Mouse (Mus musculus): ENCODE results near the gene Kazn. TPM values are rescaled to one million over a fixed set of nuclear protein-coding genes. Genes with fewer than 3 reads are reported as not detected.

Gene Kazn
- polyA plus RNA-seq, 1 experiment = 0.05 TPM

- TF ChIP-seq GATA1 (IDR thresholded peaks at IDR 0.05; ENCODE audit: low read length) (no peak), TAL1 (IDR thresholded peaks at IDR 0.05; ENCODE audit: low read length) (no peak)
- no peaks in the 10 kb centered on the region for H3K4me1 ChIP-seq (ENCODE audit: control insufficient read depth)
- no peak overlapping the region for H3K4me3 ChIP-seq (replicated peaks)
- H3K36me3 ChIP-seq (ENCODE audit: control insufficient read depth) = no peaks in the 10 kb centered on the region
- H3K27me3 ChIP-seq (ENCODE audit: control insufficient read depth) = no peaks in the 10 kb centered on the region
- H3K9me3 ChIP-seq (ENCODE audit: control insufficient read depth, low read length) = no peaks in the 10 kb centered on the region
Measured at GRCm38 (mm10) chr4:142130162-142130561, 109.0 kb downstream of the Kazn start.

- H3K9me3 ChIP-seq (ENCODE audit: control insufficient read depth, low read length) = no peaks in the 10 kb centered on the region
- TF ChIP-seq TAL1 (IDR thresholded peaks at IDR 0.05; ENCODE audit: low read length) (no peak), GATA1 (IDR thresholded peaks at IDR 0.05; ENCODE audit: low read length) (no peak)
- no peaks in the 10 kb centered on the region for H3K36me3 ChIP-seq (ENCODE audit: control insufficient read depth)
- H3K4me1 ChIP-seq (ENCODE audit: control insufficient read depth) = no peaks in the 10 kb centered on the region
- no peaks in the 10 kb centered on the region for H3K27me3 ChIP-seq (ENCODE audit: control insufficient read depth)
- no peak overlapping the region for H3K4me3 ChIP-seq (replicated peaks)
Measured at GRCm38 (mm10) chr4:142127275-142127788, 111.9 kb downstream of the Kazn start.

GRCm38 (mm10) chr4:142126641-142127274 lies 112.4 kb downstream of the Kazn start:
- H3K4me3 ChIP-seq (replicated peaks) = no peak overlapping the region
- TF ChIP-seq GATA1 (IDR thresholded peaks at IDR 0.05; ENCODE audit: low read length) = no peak
- H3K27me3 ChIP-seq (ENCODE audit: control insufficient read depth) = no peaks in the 10 kb centered on the region
- no peaks in the 10 kb centered on the region for H3K36me3 ChIP-seq (ENCODE audit: control insufficient read depth)
- no peaks in the 10 kb centered on the region for H3K9me3 ChIP-seq (ENCODE audit: control insufficient read depth, low read length)
- no peaks in the 10 kb centered on the region for H3K4me1 ChIP-seq (ENCODE audit: control insufficient read depth)

GRCm38 (mm10) chr4:142121164-142121563 lies 118.0 kb downstream of the Kazn start:
- Histone ChIP-seq H3K4me1 (ENCODE audit: control insufficient read depth) (no peaks in the 10 kb centered on the region), H3K4me3 (replicated peaks) (no peak overlapping the region), H3K9me3 (ENCODE audit: control insufficient read depth, low read length) (no peaks in the 10 kb centered on the region), H3K36me3 (ENCODE audit: control insufficient read depth) (no peaks in the 10 kb centered on the region), H3K27me3 (ENCODE audit: control insufficient read depth) (no peaks in the 10 kb centered on the region)
- TF ChIP-seq GATA1 (IDR thresholded peaks at IDR 0.05; ENCODE audit: low read length) = no peak
- no peak for TF ChIP-seq TAL1 (IDR thresholded peaks at IDR 0.05; ENCODE audit: low read length)

- Histone ChIP-seq H3K9me3 (ENCODE audit: control insufficient read depth, low read length) (no peaks in the 10 kb centered on the region), H3K4me3 (replicated peaks) (no peak overlapping the region), H3K36me3 (ENCODE audit: control insufficient read depth) (no peaks in the 10 kb centered on the region), H3K4me1 (ENCODE audit: control insufficient read depth) (no peaks in the 10 kb centered on the region), H3K27me3 (ENCODE audit: control insufficient read depth) (no peaks in the 10 kb centered on the region)
- no peak for TF ChIP-seq GATA1 (IDR thresholded peaks at IDR 0.05; ENCODE audit: low read length)
- TF ChIP-seq TAL1 (IDR thresholded peaks at IDR 0.05; ENCODE audit: low read length) = no peak
Measured at GRCm38 (mm10) chr4:142118522-142118921, 120.7 kb downstream of the Kazn start.

- H3K4me1 ChIP-seq (ENCODE audit: control insufficient read depth) = no peaks in the 10 kb centered on the region
Measured at GRCm38 (mm10) chr4:142117993-142118392, 121.2 kb downstream of the Kazn start.

GRCm38 (mm10) chr4:142113306-142113705 lies 125.9 kb downstream of the Kazn start:
- Histone ChIP-seq H3K27me3 (ENCODE audit: control insufficient read depth) (no peaks in the 10 kb centered on the region), H3K9me3 (ENCODE audit: control insufficient read depth, low read length) (peaks cover 3% of the 10 kb centered on the region; the same call in 1 of the 2 replicates), H3K4me3 (replicated peaks) (no peak overlapping the region), H3K36me3 (ENCODE audit: control insufficient read depth) (no peaks in the 10 kb centered on the region), H3K4me1 (ENCODE audit: control insufficient read depth) (no peaks in the 10 kb centered on the region)
- TF ChIP-seq TAL1 (IDR thresholded peaks at IDR 0.05; ENCODE audit: low read length) = no peak
- TF ChIP-seq GATA1 (IDR thresholded peaks at IDR 0.05; ENCODE audit: low read length) = no peak

More at GRCm38 (mm10) chr4:142117993-142118392, 121.2 kb downstream of the Kazn start:
- TF ChIP-seq TAL1 (IDR thresholded peaks at IDR 0.05; ENCODE audit: low read length) (no peak), GATA1 (IDR thresholded peaks at IDR 0.05; ENCODE audit: low read length) (no peak)
- Histone ChIP-seq H3K36me3 (ENCODE audit: control insufficient read depth) (no peaks in the 10 kb centered on the region), H3K9me3 (ENCODE audit: control insufficient read depth, low read length) (no peaks in the 10 kb centered on the region), H3K4me3 (replicated peaks) (no peak overlapping the region), H3K27me3 (ENCODE audit: control insufficient read depth) (no peaks in the 10 kb centered on the region)

- Histone ChIP-seq H3K4me1 (ENCODE audit: control insufficient read depth) (no peaks in the 10 kb centered on the region), H3K27me3 (ENCODE audit: control insufficient read depth) (no peaks in the 10 kb centered on the region), H3K4me3 (replicated peaks) (no peak overlapping the region), H3K36me3 (ENCODE audit: control insufficient read depth) (no peaks in the 10 kb centered on the region), H3K9me3 (ENCODE audit: control insufficient read depth, low read length) (peaks cover 4% of the 10 kb centered on the region; the same call in 1 of the 2 replicates)
- TF ChIP-seq TAL1 (IDR thresholded peaks at IDR 0.05; ENCODE audit: low read length) = no peak
- TF ChIP-seq GATA1 (IDR thresholded peaks at IDR 0.05; ENCODE audit: low read length) = no peak
Measured at GRCm38 (mm10) chr4:142103081-142103671, 136.0 kb downstream of the Kazn start.

- no peaks in the 10 kb centered on the region for H3K27me3 ChIP-seq (ENCODE audit: control insufficient read depth)
- H3K4me3 ChIP-seq (replicated peaks) = no peak overlapping the region
- no peaks in the 10 kb centered on the region for H3K9me3 ChIP-seq (ENCODE audit: control insufficient read depth, low read length)
- TF ChIP-seq TAL1 (IDR thresholded peaks at IDR 0.05; ENCODE audit: low read length) (no peak), GATA1 (IDR thresholded peaks at IDR 0.05; ENCODE audit: low read length) (no peak)
- no peaks in the 10 kb centered on the region for H3K36me3 ChIP-seq (ENCODE audit: control insufficient read depth)
- H3K4me1 ChIP-seq (ENCODE audit: control insufficient read depth) = no peaks in the 10 kb centered on the region
Measured at GRCm38 (mm10) chr4:142098303-142098702, 140.9 kb downstream of the Kazn start.

Measured in erythroblast, embryonic 14.5 days (primary cell).